Mouse (Mus musculus) kidney, embryonic 16.5 days (tissue): Measurements from ENCODE around the gene Ssna1. TPM values are rescaled to one million over a fixed set of nuclear protein-coding genes. Genes with fewer than 3 reads are reported as not detected.

Experiments
- ATAC-seq: fragments of 200-750 bp; cut with Nextera tagmentation; 2 replicates; pipeline ENCODE4 v1.8.0; 2017; ENCODE audit warnings: moderate TSS enrichment; ENCODE audit not compliant: low FRiP score, low TSS enrichment
- H3K27ac ChIP-seq: fragments of 300-500 bp; sonication (generic); 2 replicates; pipeline ENCODE4 v1.5.1; 2014; ENCODE audit warnings: low read length
- H3K27me3 ChIP-seq: fragments of 300-500 bp; sonication (generic); 2 replicates; pipeline ENCODE4 v1.6.1; 2014; ENCODE audit warnings: low read length, control low read depth, mixed read lengths; ENCODE audit not compliant: insufficient read depth
- H3K36me3 ChIP-seq: fragments of 300-500 bp; sonication (generic); 2 replicates; pipeline ENCODE4 v1.6.1; 2014; ENCODE audit warnings: low read length, control low read depth, mixed read lengths; ENCODE audit not compliant: insufficient read depth
- H3K4me1 ChIP-seq: fragments of 300-500 bp; sonication (generic); 2 replicates; pipeline ENCODE4 v1.6.1; 2014; ENCODE audit warnings: low read length, control low read depth, mixed read lengths; ENCODE audit not compliant: insufficient read depth
- H3K4me2 ChIP-seq: fragments of 300-500 bp; sonication (generic); replicated peaks from 2 replicates; pipeline ENCODE4 v1.6.1; 2014; ENCODE audit warnings: low read depth, low read length
- H3K4me3 ChIP-seq: fragments of 300-500 bp; sonication (generic); 2 replicates; pipeline ENCODE4 v1.5.1; 2014; ENCODE audit warnings: mild to moderate bottlenecking, low read length
- H3K9ac ChIP-seq: fragments of 300-500 bp; sonication (generic); replicated peaks from 2 replicates; pipeline ENCODE4 v1.6.1; 2014; ENCODE audit warnings: low read length
- H3K9me3 ChIP-seq: fragments of 300-500 bp; sonication (generic); 2 replicates; pipeline ENCODE4 v1.6.1; 2016; ENCODE audit warnings: low read length, control low read depth
- WGBS: fragments of 180-500 bp; shearing (Covaris S2); extraction: QIAGEN DNeasy Blood & Tissue Kit; methylation state at CpG from one replicate; pipeline ENCODE4 v1.1.7; 2014; 5-methylcytosine and 5-hydroxymethylcytosine counted together
- polyA plus RNA-seq: library from polyadenylated mRNA; unstranded; fragments of >200 nt; fragmentation: Nextera tagmentation; extraction: Ambion mirVana; gene quantifications from 2 replicates; pipeline ENCODE4 v1.2.1, GENCODE M21; 2015

Gene Ssna1
- polyA plus RNA-seq, 1 experiment from 2014 or later, result 211 TPM

- no peak for ATAC-seq
- Histone ChIP-seq H3K27me3 (peaks cover 17% of the 10 kb centered on the region), H3K9ac (no peak within 1 kb of the TSS), H3K9me3 (no peaks in the 10 kb centered on the region), H3K36me3 (peaks cover 38% of the 10 kb centered on the region), H3K4me2 (no peak within 1 kb of the TSS), H3K4me3 (no peak within 1 kb of the TSS), H3K27ac (no peak within 1 kb of the TSS), H3K4me1 (peaks cover 15% of the 10 kb centered on the region)
- 82% methylated on average over 10 of the region's 10 CpGs for WGBS
Observed at GRCm38 (mm10) chr2:25246183-25247072, 25.8 kb downstream of the Ssna1 start, which contains the start of gene AL732309.1. AL732309.1 (minus strand) TSS chr2:25246863.

GRCm38 (mm10) chr2:25244144-25244543 is 28.1 kb downstream of the Ssna1 start:
- Histone ChIP-seq H3K27ac (no peak overlapping the region), H3K4me1 (peaks cover 26% of the 10 kb centered on the region), H3K9me3 (no peaks in the 10 kb centered on the region), H3K4me2 (no peak overlapping the region), H3K9ac (no peak overlapping the region), H3K36me3 (peaks cover 19% of the 10 kb centered on the region), H3K4me3 (no peak overlapping the region), H3K27me3 (peaks cover 20% of the 10 kb centered on the region)
- 87% methylated on average over 4 of the region's 4 CpGs for WGBS
- ATAC-seq, result no peak

GRCm38 (mm10) chr2:25243342-25243741 is 28.9 kb downstream of the Ssna1 start:
- Histone ChIP-seq H3K4me2 (no peak overlapping the region), H3K4me1 (peaks cover 26% of the 10 kb centered on the region), H3K36me3 (peaks cover 13% of the 10 kb centered on the region), H3K27ac (no peak overlapping the region), H3K27me3 (peaks cover 20% of the 10 kb centered on the region), H3K9ac (no peak overlapping the region), H3K9me3 (no peaks in the 10 kb centered on the region), H3K4me3 (no peak overlapping the region)
- 82% methylated on average over 8 of the region's 8 CpGs for WGBS
- no peak for ATAC-seq

- peak within 1 kb of the TSS; percentile 97 for H3K4me2 ChIP-seq
- H3K4me3 ChIP-seq, result peak within 1 kb of the TSS; percentile 63
- peak within 1 kb of the TSS; percentile 78 for H3K9ac ChIP-seq
- peaks cover 20% of the 10 kb centered on the region for H3K27me3 ChIP-seq
- H3K4me1 ChIP-seq, result peaks cover 26% of the 10 kb centered on the region
- peak within 1 kb of the TSS; percentile 56; the same call in 1 of the 2 replicates for H3K27ac ChIP-seq
- WGBS, result 0% methylated on average over 56 of the region's 59 CpGs
- no peaks in the 10 kb centered on the region for H3K9me3 ChIP-seq
- H3K36me3 ChIP-seq, result 0 out of 2 replicates have a peak, but pooled peaks cover 6% of the 10 kb centered on the region
- ATAC-seq, result no peak
Observed at GRCm38 (mm10) chr2:25242101-25242506, 30.1 kb downstream of the Ssna1 start, which contains the start of the genes Rnf208 and Cysrt1. Rnf208 (plus strand) TSS chr2:25242255. Cysrt1 (minus strand) TSS chr2:25242452.

- H3K9ac ChIP-seq, result peak overlapping the region; percentile 78; the same call in 1 of the 2 replicates
- peaks cover 26% of the 10 kb centered on the region for H3K4me1 ChIP-seq
- WGBS, result 12% methylated on average over 6 of the region's 6 CpGs
- no peaks in the 10 kb centered on the region for H3K9me3 ChIP-seq
- peak overlapping the region; percentile 63 for H3K4me3 ChIP-seq
- peaks cover 20% of the 10 kb centered on the region for H3K27me3 ChIP-seq
- peak overlapping the region; percentile 97 for H3K4me2 ChIP-seq
- 0 out of 2 replicates have a peak overlapping the region, but pooled peaks have one; percentile 56 for H3K27ac ChIP-seq
- 0 out of 2 replicates have a peak, but pooled peaks cover 3% of the 10 kb centered on the region for H3K36me3 ChIP-seq
- no peak for ATAC-seq
Observed at GRCm38 (mm10) chr2:25241438-25241775, 30.8 kb downstream of the Ssna1 start.

- Histone ChIP-seq H3K36me3 (0 out of 2 replicates have a peak, but pooled peaks cover 3% of the 10 kb centered on the region), H3K9me3 (no peaks in the 10 kb centered on the region), H3K4me1 (peaks cover 26% of the 10 kb centered on the region), H3K9ac (peak overlapping the region; percentile 55), H3K4me2 (peak overlapping the region; percentile 97), H3K4me3 (peak overlapping the region; percentile 63), H3K27me3 (peaks cover 20% of the 10 kb centered on the region), H3K27ac (peak overlapping the region; percentile 56)
- whole genome bisulfite sequencing, result 1% methylated on average over 29 of the region's 29 CpGs
- peak; percentile 88 for ATAC-seq
Observed at GRCm38 (mm10) chr2:25240723-25241437, 31.4 kb downstream of the Ssna1 start.

GRCm38 (mm10) chr2:25240310-25240709 is 31.9 kb downstream of the Ssna1 start:
- Histone ChIP-seq H3K4me2 (peak overlapping the region; percentile 97), H3K4me1 (peaks cover 26% of the 10 kb centered on the region), H3K27ac (peak overlapping the region; percentile 56), H3K4me3 (peak overlapping the region; percentile 63), H3K9me3 (no peaks in the 10 kb centered on the region), H3K36me3 (0 out of 2 replicates have a peak, but pooled peaks cover under 1% of the 10 kb centered on the region), H3K9ac (peak overlapping the region; percentile 55), H3K27me3 (peaks cover 20% of the 10 kb centered on the region)
- peak; percentile 12 for ATAC-seq
- 51% methylated on average over 8 of the region's 8 CpGs for WGBS

GRCm38 (mm10) chr2:25239766-25240165 is 32.5 kb downstream of the Ssna1 start:
- Histone ChIP-seq H3K4me3 (no peak overlapping the region), H3K36me3 (no peaks in the 10 kb centered on the region), H3K4me1 (peaks cover 26% of the 10 kb centered on the region), H3K9ac (no peak overlapping the region), H3K27me3 (peaks cover 20% of the 10 kb centered on the region), H3K27ac (no peak overlapping the region), H3K9me3 (no peaks in the 10 kb centered on the region), H3K4me2 (no peak overlapping the region)
- 86% methylated on average over 3 of the region's 3 CpGs for WGBS
- ATAC-seq, result no peak

GRCm38 (mm10) chr2:25238106-25238505 is 34.1 kb downstream of the Ssna1 start:
- Histone ChIP-seq H3K4me1 (peaks cover 26% of the 10 kb centered on the region), H3K4me3 (no peak overlapping the region), H3K9ac (no peak overlapping the region), H3K36me3 (no peaks in the 10 kb centered on the region), H3K27me3 (peaks cover 19% of the 10 kb centered on the region), H3K27ac (peak overlapping the region; percentile 45; the same call in 1 of the 2 replicates), H3K9me3 (no peaks in the 10 kb centered on the region), H3K4me2 (no peak overlapping the region)
- ATAC-seq, result no peak
